Mouse (Mus musculus) cerebellum, adult 2 months (tissue): ENCODE data around the gene Psma1.

ENCODE experiments used
- CTCF ChIP-seq: fragments of 200-500 bp; IDR thresholded peaks from 2 replicates; pipeline ENCODE4 v1.5.1; 2011; ENCODE audit warnings: low read depth, mild to moderate bottlenecking, control low read depth, low read length, moderate library complexity, borderline replicate concordance; ENCODE audit not compliant: insufficient read depth
- POLR2A ChIP-seq: fragments of 200-500 bp; IDR thresholded peaks from 2 replicates; pipeline ENCODE4 v1.6.1; 2011; ENCODE audit warnings: low read length, control low read depth, borderline replicate concordance; ENCODE audit not compliant: insufficient read depth

GRCm38 (mm10) chr7:114216908-114217307 lies 59.0 kb downstream of the Psma1 start:
- no peak for TF ChIP-seq POLR2A
- TF ChIP-seq CTCF, result no peak
